Mouse (Mus musculus): ENCODE data around the gene Ankrd37.
A peak's percentile ranks its signal among the peaks of the same experiment; 100 is the strongest.

Gene Ankrd37

GRCm38 (mm10) chr8:46005596-46005995, at the start of gene Ankrd37:
Ankrd37 (minus strand) TSS chr8:46005707.
- no peak for DNase-seq

GRCm38 (mm10) chr8:46040260-46040659, 34.8 kb upstream of the Ankrd37 start:
- peak; percentile 11 for DNase-seq

- DNase-seq, result no peak
Measured at GRCm38 (mm10) chr8:46039666-46040065, 34.2 kb upstream of the Ankrd37 start.

GRCm38 (mm10) chr8:46036217-46036616, 30.7 kb upstream of the Ankrd37 start:
- DNase-seq, result no peak

GRCm38 (mm10) chr8:46024392-46024791, 18.9 kb upstream of the Ankrd37 start:
- no peak for DNase-seq

- no peak for DNase-seq
Measured at GRCm38 (mm10) chr8:46022758-46023157, 17.3 kb upstream of the Ankrd37 start.

GRCm38 (mm10) chr8:46022203-46022602, 16.7 kb upstream of the Ankrd37 start:
- no peak for DNase-seq

- DNase-seq, result peak; percentile 26
Measured at GRCm38 (mm10) chr8:46010746-46011680, 5.5 kb upstream of the Ankrd37 start.

- no peak for DNase-seq
Measured at GRCm38 (mm10) chr8:46010306-46010705, 4.8 kb upstream of the Ankrd37 start.

- DNase-seq, result no peak
Measured at GRCm38 (mm10) chr8:46007050-46007672, 1.7 kb upstream of the Ankrd37 start.

- DNase-seq, result peak; percentile 97
Measured at GRCm38 (mm10) chr8:45999784-46000705, 5.5 kb downstream of the Ankrd37 start.

- peak; percentile 14 for DNase-seq
Measured at GRCm38 (mm10) chr8:45999138-45999783, 6.2 kb downstream of the Ankrd37 start, which contains the start of gene Lrp2bp. Lrp2bp (plus strand) TSS chr8:45999303.

GRCm38 (mm10) chr8:45998228-45998627, 7.3 kb downstream of the Ankrd37 start:
- DNase-seq, result no peak

GRCm38 (mm10) chr8:45995576-45995975, 9.9 kb downstream of the Ankrd37 start:
- DNase-seq, result no peak

GRCm38 (mm10) chr8:45994111-45994510, 11.4 kb downstream of the Ankrd37 start:
- DNase-seq, result no peak

GRCm38 (mm10) chr8:45990631-45991310, 14.7 kb downstream of the Ankrd37 start:
- no peak for DNase-seq

GRCm38 (mm10) chr8:45988189-45988588, 17.3 kb downstream of the Ankrd37 start:
- no peak for DNase-seq

GRCm38 (mm10) chr8:45986665-45987064, 18.8 kb downstream of the Ankrd37 start:
- DNase-seq, result no peak

GRCm38 (mm10) chr8:45975837-45976468, 29.6 kb downstream of the Ankrd37 start:
- DNase-seq, result no peak

- peak; percentile 99 for DNase-seq
Measured at GRCm38 (mm10) chr8:45975126-45975836, 30.2 kb downstream of the Ankrd37 start, which contains the start of the genes 1700029J07Rik and Ufsp2. 1700029J07Rik (minus strand) TSS chr8:45975252. Ufsp2 (plus strand) TSS chr8:45975528.
